Mouse (Mus musculus) limb, embryonic 12.5 days (tissue): ENCODE measurements around the gene Rnf5. TPM values are rescaled to one million over a fixed set of nuclear protein-coding genes. Genes with fewer than 3 reads are reported as not detected.

Experiments
- ATAC-seq: fragments of 200-750 bp; cut with Nextera tagmentation; 2 replicates; pipeline ENCODE4 v1.8.0; 2017; ENCODE audit warnings: low read depth, moderate TSS enrichment; ENCODE audit not compliant: insufficient number of reproducible peaks, insufficient read depth, low FRiP score, low TSS enrichment
- H3K27ac ChIP-seq: fragments of 300-500 bp; sonication (generic); 2 replicates; pipeline ENCODE4 v1.5.1; 2016; ENCODE audit warnings: mild to moderate bottlenecking, moderate library complexity
- H3K27me3 ChIP-seq: fragments of 300-500 bp; sonication (generic); 2 replicates; pipeline ENCODE4 v1.6.1; 2016; ENCODE audit warnings: mild to moderate bottlenecking, moderate library complexity
- H3K36me3 ChIP-seq: fragments of 300-500 bp; sonication (generic); 2 replicates; pipeline ENCODE4 v1.6.1; 2016; ENCODE audit warnings: mild to moderate bottlenecking, moderate library complexity
- H3K4me1 ChIP-seq: fragments of 300-500 bp; sonication (generic); replicated peaks from 2 replicates; pipeline ENCODE4 v1.6.1; 2016
- H3K4me2 ChIP-seq: fragments of 300-500 bp; sonication (generic); 2 replicates; pipeline ENCODE4 v1.6.1; 2016; ENCODE audit warnings: mild to moderate bottlenecking, moderate library complexity
- H3K4me3 ChIP-seq: fragments of 300-500 bp; sonication (generic); replicated peaks from 2 replicates; pipeline ENCODE4 v1.5.1; 2016; ENCODE audit warnings: mild to moderate bottlenecking
- H3K9ac ChIP-seq: fragments of 300-500 bp; sonication (generic); replicated peaks from 2 replicates; pipeline ENCODE4 v1.6.1; 2016; ENCODE audit warnings: mild to moderate bottlenecking, moderate library complexity
- H3K9me3 ChIP-seq: fragments of 300-500 bp; sonication (generic); 2 replicates; pipeline ENCODE4 v1.6.1; 2016; ENCODE audit warnings: mild to moderate bottlenecking, moderate library complexity
- WGBS: fragments of 180-500 bp; shearing (Covaris S2); methylation state at CpG from one replicate; pipeline ENCODE4 v1.1.7; 2016; 5-methylcytosine and 5-hydroxymethylcytosine counted together
- polyA plus RNA-seq: library from polyadenylated mRNA; unstranded; fragments of >200 nt; fragmentation: Nextera tagmentation; extraction: Ambion mirVana; gene quantifications from 2 replicates; pipeline ENCODE4 v1.2.1, GENCODE M21; 2016

Rnf5 gene
- polyA plus RNA-seq, 1 experiment from 2014 or later, result 143 TPM

DNA sequence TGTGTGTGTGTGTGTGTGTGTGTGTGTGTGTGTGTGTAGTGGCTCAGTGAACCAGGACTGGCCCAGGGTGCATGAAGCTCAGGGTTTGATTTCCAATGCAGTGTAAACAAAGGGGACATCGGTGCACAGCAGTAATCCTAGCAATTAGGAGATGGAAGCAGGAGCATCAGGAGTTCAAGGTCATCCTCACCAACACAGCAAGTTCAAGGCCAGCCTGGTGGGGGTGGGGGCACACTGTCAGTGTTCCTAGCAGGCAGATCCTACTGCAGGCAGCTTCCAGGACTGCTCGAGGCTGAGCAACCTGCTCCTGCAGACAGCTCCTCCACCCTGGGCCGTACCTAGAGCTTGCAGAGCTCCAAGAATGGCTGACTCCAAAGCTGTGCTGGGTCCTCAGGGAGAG, 40.9 kb downstream of the Rnf5 start:
- peaks cover 23% of the 10 kb centered on the region for H3K4me1 ChIP-seq
- peaks cover 6% of the 10 kb centered on the region; the same call in 1 of the 2 replicates for H3K27me3 ChIP-seq
- WGBS, result 71% methylated on average over 3 of the region's 3 CpGs
- ATAC-seq, result no peak
- no peak overlapping the region for H3K4me2 ChIP-seq
- H3K4me3 ChIP-seq, result no peak overlapping the region
- no peak overlapping the region for H3K9ac ChIP-seq
- no peak overlapping the region for H3K27ac ChIP-seq
- H3K36me3 ChIP-seq, result no peaks in the 10 kb centered on the region
- H3K9me3 ChIP-seq, result no peaks in the 10 kb centered on the region

GRCm38 (mm10) chr17:34561200-34561599, 42.3 kb downstream of the Rnf5 start:
- no peak for ATAC-seq
- Histone ChIP-seq H3K27me3 (peaks cover 4% of the 10 kb centered on the region; the same call in 1 of the 2 replicates), H3K4me1 (peaks cover 18% of the 10 kb centered on the region), H3K9me3 (no peaks in the 10 kb centered on the region), H3K36me3 (no peaks in the 10 kb centered on the region), H3K4me2 (peak overlapping the region; percentile 15; the same call in 1 of the 2 replicates), H3K4me3 (no peak overlapping the region), H3K27ac (no peak overlapping the region), H3K9ac (no peak overlapping the region)
- WGBS, result 55% methylated on average over 8 of the region's 8 CpGs

DNA sequence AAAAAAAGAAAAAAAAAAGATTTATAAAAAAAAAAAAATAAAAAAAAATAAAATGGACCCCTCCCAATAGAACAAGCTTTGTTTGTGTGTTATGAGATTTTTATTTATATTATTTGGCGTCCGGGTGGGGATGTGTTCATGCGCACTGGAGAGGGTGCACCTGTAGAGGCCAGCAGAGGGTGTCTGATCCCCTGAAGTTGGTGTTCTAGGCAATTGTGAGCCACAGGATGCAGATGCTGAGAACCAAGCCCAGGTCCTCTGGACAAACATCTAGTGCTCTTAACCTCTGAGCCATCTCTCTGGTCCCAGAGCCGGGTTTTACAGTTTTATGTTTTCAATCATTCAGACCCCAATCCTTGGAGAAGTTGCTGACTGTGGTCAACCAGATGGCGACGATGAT, 43.1 kb downstream of the Rnf5 start:
- no peak for ATAC-seq
- H3K9ac ChIP-seq, result no peak overlapping the region
- H3K4me1 ChIP-seq, result peaks cover 18% of the 10 kb centered on the region
- no peak overlapping the region for H3K27ac ChIP-seq
- H3K4me2 ChIP-seq, result no peak overlapping the region
- no peaks in the 10 kb centered on the region for H3K9me3 ChIP-seq
- H3K4me3 ChIP-seq, result no peak overlapping the region
- H3K36me3 ChIP-seq, result no peaks in the 10 kb centered on the region
- 93% methylated on average over 6 of the region's 6 CpGs for WGBS
- H3K27me3 ChIP-seq, result peaks cover 4% of the 10 kb centered on the region; the same call in 1 of the 2 replicates

DNA sequence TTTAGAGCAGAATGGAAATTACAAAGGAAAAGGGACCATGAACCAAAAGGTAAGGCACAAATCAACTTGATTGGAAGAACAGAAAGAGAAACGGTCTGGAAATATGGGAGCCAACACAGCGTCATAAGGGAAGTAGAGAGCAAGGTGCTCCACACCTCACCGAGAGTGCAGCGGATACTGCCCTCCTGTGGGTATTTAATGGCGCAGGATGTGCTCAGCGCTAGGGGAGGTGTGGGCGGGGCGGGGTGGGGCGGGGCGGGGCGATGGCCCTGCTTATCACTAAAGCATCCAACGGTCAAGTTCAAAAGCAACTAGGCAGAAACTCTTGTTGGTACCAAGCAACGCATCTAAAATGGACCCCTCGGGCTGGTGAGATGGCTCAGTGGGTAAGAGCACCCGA, 43.6 kb downstream of the Rnf5 start:
- Histone ChIP-seq H3K4me1 (peaks cover 14% of the 10 kb centered on the region), H3K27ac (no peak overlapping the region), H3K27me3 (0 out of 2 replicates have a peak, but pooled peaks cover 4% of the 10 kb centered on the region), H3K9ac (no peak overlapping the region), H3K36me3 (no peaks in the 10 kb centered on the region), H3K4me3 (no peak overlapping the region), H3K4me2 (no peak overlapping the region), H3K9me3 (no peaks in the 10 kb centered on the region)
- WGBS, result 23% methylated on average over 15 of the region's 15 CpGs
- ATAC-seq, result no peak

DNA sequence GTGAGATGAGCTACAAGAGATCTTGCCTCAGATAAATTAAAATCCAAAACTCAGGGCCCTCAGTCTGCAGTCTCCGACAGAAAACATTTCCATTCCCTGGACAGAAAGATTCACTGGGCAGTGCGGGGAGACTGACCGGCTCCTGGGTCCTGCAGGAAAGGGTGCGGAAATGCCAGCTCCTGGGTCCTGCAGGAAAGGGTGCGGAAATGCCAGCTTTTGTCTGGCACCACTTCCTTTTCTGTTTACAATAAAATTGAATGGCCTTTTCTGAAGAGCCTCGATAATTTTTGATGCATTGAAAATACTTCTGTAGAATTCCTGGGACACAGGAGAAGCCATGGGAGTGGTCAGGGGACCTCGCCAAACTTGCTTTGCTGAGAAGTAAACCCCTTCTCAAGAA, 44.4 kb downstream of the Rnf5 start:
- H3K9me3 ChIP-seq, result no peaks in the 10 kb centered on the region
- whole genome bisulfite sequencing, result 90% methylated on average over 7 of the region's 7 CpGs
- no peak overlapping the region for H3K4me2 ChIP-seq
- no peak for ATAC-seq
- H3K9ac ChIP-seq, result no peak overlapping the region
- no peak overlapping the region for H3K27ac ChIP-seq
- H3K4me1 ChIP-seq, result peaks cover 7% of the 10 kb centered on the region
- no peak overlapping the region for H3K4me3 ChIP-seq
- 0 out of 2 replicates have a peak, but pooled peaks cover 4% of the 10 kb centered on the region for H3K27me3 ChIP-seq
- H3K36me3 ChIP-seq, result no peaks in the 10 kb centered on the region

GRCm38 (mm10) chr17:34557411-34557810, 46.1 kb downstream of the Rnf5 start:
- Histone ChIP-seq H3K27ac (no peak overlapping the region), H3K4me1 (0 out of 2 replicates have a peak, but pooled peaks cover 3% of the 10 kb centered on the region), H3K27me3 (0 out of 2 replicates have a peak, but pooled peaks cover 4% of the 10 kb centered on the region), H3K36me3 (no peaks in the 10 kb centered on the region), H3K4me2 (no peak overlapping the region), H3K9me3 (no peaks in the 10 kb centered on the region), H3K4me3 (no peak overlapping the region), H3K9ac (no peak overlapping the region)
- no peak for ATAC-seq
- WGBS, result 43% methylated on average over 11 of the region's 11 CpGs

GRCm38 (mm10) chr17:34556406-34556805, 47.1 kb downstream of the Rnf5 start:
- H3K36me3 ChIP-seq, result no peaks in the 10 kb centered on the region
- ATAC-seq, result no peak

DNA sequence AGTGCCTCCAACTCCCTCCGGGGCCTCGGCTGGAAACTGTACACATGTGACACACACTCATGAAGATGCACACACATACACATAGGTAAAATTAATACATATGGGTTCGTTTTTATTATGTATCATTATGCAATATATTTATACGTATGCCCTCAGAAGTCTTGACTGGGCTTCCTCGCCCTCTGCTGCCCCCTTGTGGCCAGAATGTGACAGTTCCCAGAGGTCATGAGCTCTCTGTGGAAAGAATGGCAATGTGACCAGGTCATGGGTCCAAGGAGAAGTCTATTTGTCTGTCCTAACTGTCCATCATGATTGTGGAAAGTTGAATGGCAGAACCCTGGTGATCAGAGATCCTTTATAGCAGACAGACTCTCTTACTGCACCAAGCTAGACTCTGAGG, 48.0 kb downstream of the Rnf5 start:
- H3K4me3 ChIP-seq, result no peak overlapping the region
- ATAC-seq, result no peak
- no peaks in the 10 kb centered on the region for H3K36me3 ChIP-seq

More at GRCm38 (mm10) chr17:34556406-34556805, 47.1 kb downstream of the Rnf5 start:
- WGBS, result 85% methylated on average over 8 of the region's 8 CpGs
- Histone ChIP-seq H3K9ac (no peak overlapping the region), H3K27me3 (peaks cover 7% of the 10 kb centered on the region; the same call in 1 of the 2 replicates), H3K4me3 (no peak overlapping the region), H3K27ac (no peak overlapping the region), H3K4me2 (no peak overlapping the region), H3K9me3 (no peaks in the 10 kb centered on the region), H3K4me1 (0 out of 2 replicates have a peak, but pooled peaks cover 3% of the 10 kb centered on the region)

More for the DNA sequence above, 48.0 kb downstream of the Rnf5 start:
- Histone ChIP-seq H3K27ac (no peak overlapping the region), H3K27me3 (peaks cover 7% of the 10 kb centered on the region; the same call in 1 of the 2 replicates), H3K4me2 (no peak overlapping the region), H3K9me3 (no peaks in the 10 kb centered on the region), H3K4me1 (no peaks in the 10 kb centered on the region), H3K9ac (no peak overlapping the region)
- WGBS, result 29% methylated on average over 5 of the region's 5 CpGs

Other genes starting within 250 kb of the Rnf5 start
- not detected in 2 replicates for gene Btnl2, start 248.9 kb downstream of the Rnf5 start, polyA plus RNA-seq
- not detected in 2 replicates for gene Btnl1, start 226.6 kb downstream of the Rnf5 start, polyA plus RNA-seq
- gene BC051142, start 204.9 kb downstream of the Rnf5 start, polyA plus RNA-seq, result 0.40 and 1.3 TPM in 2 replicates
- gene Btnl4, start 126.4 kb downstream of the Rnf5 start, polyA plus RNA-seq, result not detected in 2 replicates
- gene Btnl6, start 86.3 kb downstream of the Rnf5 start, polyA plus RNA-seq, result not detected in 2 replicates
- gene Notch4, start 39.4 kb downstream of the Rnf5 start, polyA plus RNA-seq, result 4.9 and 6.3 TPM in 2 replicates
- 2.6 and 3.8 TPM in 2 replicates for gene Gpsm3, start 13.9 kb downstream of the Rnf5 start, polyA plus RNA-seq
- gene Pbx2, start 12.4 kb downstream of the Rnf5 start, polyA plus RNA-seq, result 24.6 and 26.6 TPM in 2 replicates
- gene Ager, start 5.8 kb downstream of the Rnf5 start, polyA plus RNA-seq, result 2.8 and 3.5 TPM in 2 replicates
- 50.5 and 53.4 TPM in 2 replicates for gene Agpat1, start 572 bp upstream of the Rnf5 start, polyA plus RNA-seq
- gene Egfl8, start 12.3 kb upstream of the Rnf5 start, polyA plus RNA-seq, result 3.0 and 3.4 TPM in 2 replicates
- gene Ppt2, start 24.8 kb upstream of the Rnf5 start, polyA plus RNA-seq, result 15.9 and 17.6 TPM in 2 replicates
- 0.20 and 0.28 TPM in 2 replicates for gene Prrt1, start 25.8 kb upstream of the Rnf5 start, polyA plus RNA-seq
- 14.0 and 19.5 TPM in 2 replicates for gene Fkbpl, start 41.1 kb upstream of the Rnf5 start, polyA plus RNA-seq
- 94.8 and 103 TPM in 2 replicates for gene Atf6b, start 43.5 kb upstream of the Rnf5 start, polyA plus RNA-seq
- gene Tnxb, start 66.8 kb upstream of the Rnf5 start, polyA plus RNA-seq, result not detected in 2 replicates
- gene C4b, start 140.2 kb upstream of the Rnf5 start, polyA plus RNA-seq, result not detected in 2 replicates
- gene Cyp21a1, start 200.9 kb upstream of the Rnf5 start, polyA plus RNA-seq, result not detected in 2 replicates
- 24.9 and 26.2 TPM in 2 replicates for gene Stk19, start 233.3 kb upstream of the Rnf5 start, polyA plus RNA-seq
- 70.8 and 81.7 TPM in 2 replicates for gene Dxo, start 233.3 kb upstream of the Rnf5 start, polyA plus RNA-seq
- 58.3 and 65.7 TPM in 2 replicates for gene Skiv2l, start 246.5 kb upstream of the Rnf5 start, polyA plus RNA-seq
- 125 and 134 TPM in 2 replicates for gene Nelfe, start 246.7 kb upstream of the Rnf5 start, polyA plus RNA-seq